Mouse (Mus musculus) forebrain, embryonic 14.5 days (tissue): ENCODE results near the gene Nrxn3. TPM values are rescaled to one million over a fixed set of nuclear protein-coding genes. Genes with fewer than 3 reads are reported as not detected.

Experiments used
- ATAC-seq: fragments of 200-750 bp; cut with Nextera tagmentation; 2 replicates; pipeline ENCODE4 v1.8.0; 2017; ENCODE audit warnings: mild to moderate bottlenecking, moderate library complexity
- DNase-seq: peaks from one replicate; pipeline ENCODE4 v3.0.0-alpha.2; 2015; ENCODE audit warnings: low spot score
- H3K27ac ChIP-seq: fragments of 300-500 bp; sonication (generic); 2 replicates; pipeline ENCODE4 v1.5.1; 2014; ENCODE audit warnings: low read depth, mild to moderate bottlenecking, control low read depth, low read length, moderate library complexity
- H3K27me3 ChIP-seq: fragments of 300-500 bp; sonication (generic); replicated peaks from 2 replicates; pipeline ENCODE4 v1.6.1; 2014; ENCODE audit warnings: low read length, control low read depth, mixed read lengths; ENCODE audit not compliant: control insufficient read depth, insufficient read depth
- H3K36me3 ChIP-seq: fragments of 300-500 bp; sonication (generic); 2 replicates; pipeline ENCODE4 v1.6.1; 2014; ENCODE audit warnings: low read length, control low read depth; ENCODE audit not compliant: control insufficient read depth, insufficient read depth
- H3K4me1 ChIP-seq: fragments of 300-500 bp; sonication (generic); 2 replicates; pipeline ENCODE4 v1.6.1; 2014; ENCODE audit warnings: antibody characterized with exemption, low read length, control low read depth; ENCODE audit not compliant: control insufficient read depth, insufficient read depth
- H3K4me2 ChIP-seq: fragments of 300-500 bp; sonication (generic); 2 replicates; pipeline ENCODE4 v1.6.1; 2014; ENCODE audit warnings: mild to moderate bottlenecking, control low read depth, low read length
- H3K4me3 ChIP-seq: fragments of 300-500 bp; sonication (generic); 2 replicates; pipeline ENCODE4 v1.5.1; 2014; ENCODE audit warnings: low read depth, low read length, control low read depth
- H3K9ac ChIP-seq: fragments of 300-500 bp; sonication (generic); 2 replicates; pipeline ENCODE4 v1.6.1; 2014; ENCODE audit warnings: mild to moderate bottlenecking, low read length, control low read depth, moderate library complexity
- H3K9me3 ChIP-seq: fragments of 300-500 bp; sonication (generic); replicated peaks from 2 replicates; pipeline ENCODE4 v1.6.1; 2016; ENCODE audit warnings: low read length, control low read depth, mixed read lengths; ENCODE audit not compliant: control insufficient read depth
- WGBS: fragments of 180-500 bp; shearing (Covaris S2); extraction: QIAGEN DNeasy Blood & Tissue Kit; methylation state at CpG from one replicate; pipeline ENCODE4 v1.1.7; 2014; 5-methylcytosine and 5-hydroxymethylcytosine counted together
- polyA plus RNA-seq: library from polyadenylated mRNA; unstranded; fragments of >200 nt; fragmentation: Nextera tagmentation; extraction: Ambion mirVana; gene quantifications from 2 replicates; pipeline ENCODE4 v1.2.1, GENCODE M21; 2014

The Nrxn3 gene
- polyA plus RNA-seq, 1 experiment from 2014 or later = 39.6 TPM

- Histone ChIP-seq H3K27ac (peak overlapping the region; percentile 67; the same call in 1 of the 2 replicates), H3K9me3 (no peaks in the 10 kb centered on the region), H3K36me3 (no peaks in the 10 kb centered on the region), H3K4me3 (no peak overlapping the region), H3K9ac (no peak overlapping the region), H3K4me2 (no peak overlapping the region), H3K27me3 (no peaks in the 10 kb centered on the region), H3K4me1 (no peaks in the 10 kb centered on the region)
- ATAC-seq (no peak), DNase-seq (no peak)
- 85% methylated on average over 2 of the region's 2 CpGs for WGBS
Measured at GRCm38 (mm10) chr12:89377687-89378086, 655.0 kb downstream of the Nrxn3 start.

GRCm38 (mm10) chr12:89383254-89383653 lies 660.6 kb downstream of the Nrxn3 start:
- no peak overlapping the region for H3K4me2 ChIP-seq
- ATAC-seq = peak; percentile 62; the same call in 1 of the 2 replicates
- DNase-seq = peak; percentile 79

DNA sequence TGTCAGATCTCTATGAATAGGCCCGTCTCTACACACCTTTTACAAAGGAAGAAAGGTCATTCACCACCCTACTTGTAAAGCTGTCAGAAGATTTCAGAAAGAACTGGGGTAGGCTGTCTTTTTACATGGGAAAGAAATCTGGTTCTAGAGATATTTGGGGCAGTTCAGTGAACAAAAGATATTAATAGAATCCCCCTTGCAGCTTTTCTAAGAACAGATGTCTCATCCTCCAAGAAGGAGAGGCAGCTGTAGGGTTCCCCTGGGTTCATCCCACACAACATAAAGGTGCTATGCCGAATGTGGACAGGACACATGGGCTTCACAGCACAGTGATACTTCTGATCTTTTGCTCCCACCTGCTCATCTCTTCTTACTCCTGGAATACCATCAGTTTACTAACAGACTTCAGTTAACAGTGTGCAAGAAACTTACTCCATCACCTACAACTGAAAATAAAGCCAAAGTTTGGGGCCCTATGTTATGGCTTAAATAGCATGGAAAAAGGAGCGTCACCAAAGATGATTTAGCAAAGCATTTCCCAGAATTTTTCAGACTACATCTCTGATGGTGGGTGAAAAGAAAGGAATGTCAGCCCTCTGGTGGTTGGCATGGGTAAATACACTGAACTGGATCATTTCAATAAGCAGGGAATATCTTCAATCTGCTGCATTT lies 672.6 kb downstream of the Nrxn3 start:
- DNase-seq = peak; percentile 68
- ATAC-seq = 0 out of 2 replicates have a peak, but pooled peaks have one; percentile 50
- Histone ChIP-seq H3K4me3 (no peak overlapping the region), H3K27ac (no peak overlapping the region), H3K9ac (no peak overlapping the region), H3K36me3 (no peaks in the 10 kb centered on the region), H3K4me1 (no peaks in the 10 kb centered on the region), H3K9me3 (no peaks in the 10 kb centered on the region), H3K27me3 (no peaks in the 10 kb centered on the region), H3K4me2 (no peak overlapping the region)
- 62% methylated on average over 3 of the region's 3 CpGs for WGBS

More at GRCm38 (mm10) chr12:89383254-89383653, 660.6 kb downstream of the Nrxn3 start:
- H3K4me1 ChIP-seq = no peaks in the 10 kb centered on the region
- H3K9me3 ChIP-seq = no peaks in the 10 kb centered on the region
- H3K9ac ChIP-seq = no peak overlapping the region
- H3K27me3 ChIP-seq = no peaks in the 10 kb centered on the region
- H3K36me3 ChIP-seq = no peaks in the 10 kb centered on the region
- H3K27ac ChIP-seq = no peak overlapping the region
- H3K4me3 ChIP-seq = no peak overlapping the region
- WGBS = 12% methylated on average over 3 of the region's 3 CpGs

DNA sequence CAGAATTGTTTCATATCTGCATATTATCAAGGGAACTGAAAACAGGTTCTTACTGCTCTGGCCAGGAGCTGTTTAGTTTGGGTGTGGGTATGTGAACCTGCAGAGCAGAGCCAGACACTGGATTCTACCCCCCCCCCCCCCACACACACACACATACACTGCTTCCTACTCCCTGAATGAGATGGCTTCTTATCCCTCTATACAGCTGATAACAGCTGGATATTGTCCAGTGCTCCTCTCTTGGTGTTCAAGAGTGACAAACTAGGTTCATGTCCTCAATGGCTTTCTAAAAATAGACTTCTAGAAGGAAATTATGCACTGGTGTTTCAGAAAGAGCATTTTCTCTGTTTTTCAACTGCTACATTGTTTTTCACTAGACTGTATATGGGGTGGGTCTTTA lies 713.8 kb downstream of the Nrxn3 start:
- H3K27ac ChIP-seq = no peak overlapping the region
- no peak for DNase-seq

DNA sequence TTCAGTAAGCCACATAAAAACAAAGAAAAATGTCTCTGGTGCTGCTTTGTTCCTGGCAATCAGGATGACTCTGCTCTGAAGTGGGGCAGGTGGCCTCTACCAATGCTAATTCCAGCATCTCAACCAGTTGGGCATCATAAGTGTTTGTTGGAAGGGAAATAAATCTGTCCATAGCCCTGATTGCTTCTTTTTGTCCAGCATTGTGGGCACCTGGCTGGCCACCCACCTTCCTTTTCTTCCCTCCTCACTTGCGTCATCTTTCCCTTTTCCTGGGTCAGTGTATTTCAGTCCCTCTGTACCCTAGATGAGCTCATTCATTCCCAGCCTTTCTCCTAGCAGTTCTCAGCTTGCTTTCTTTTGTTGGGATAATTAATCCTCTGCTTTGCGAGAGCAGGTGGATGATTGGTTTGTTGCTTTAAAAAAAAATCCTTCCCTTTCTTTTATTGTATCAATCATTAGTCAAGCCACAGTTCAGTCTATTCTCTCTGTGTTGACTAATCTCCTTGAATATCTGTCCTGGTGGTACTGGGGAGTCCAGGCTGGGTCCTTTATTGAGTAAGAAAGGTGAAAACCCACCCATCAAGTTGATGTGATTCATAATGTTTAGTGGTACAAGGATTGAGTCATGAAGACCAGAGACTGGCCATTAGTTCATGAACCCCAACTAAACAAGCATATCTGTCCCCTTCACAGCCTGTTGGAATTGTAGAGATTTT lies 719.8 kb downstream of the Nrxn3 start:
- Histone ChIP-seq H3K9ac (no peak overlapping the region), H3K27me3 (no peaks in the 10 kb centered on the region), H3K4me1 (no peaks in the 10 kb centered on the region), H3K27ac (0 out of 2 replicates have a peak overlapping the region, but pooled peaks have one; percentile 6), H3K9me3 (no peaks in the 10 kb centered on the region), H3K36me3 (no peaks in the 10 kb centered on the region), H3K4me3 (no peak overlapping the region), H3K4me2 (no peak overlapping the region)
- ATAC-seq (peak; percentile 91), DNase-seq (peak; percentile 49)
- WGBS = 5% methylated on average over 2 of the region's 2 CpGs

More for the DNA sequence above, 713.8 kb downstream of the Nrxn3 start:
- ATAC-seq = no peak
- H3K27me3 ChIP-seq = no peaks in the 10 kb centered on the region
- no peaks in the 10 kb centered on the region for H3K36me3 ChIP-seq
- H3K4me3 ChIP-seq = no peak overlapping the region
- no peaks in the 10 kb centered on the region for H3K4me1 ChIP-seq
- H3K4me2 ChIP-seq = no peak overlapping the region
- H3K9ac ChIP-seq = no peak overlapping the region
- H3K9me3 ChIP-seq = no peaks in the 10 kb centered on the region

GRCm38 (mm10) chr12:89450667-89451298 lies 728.1 kb downstream of the Nrxn3 start:
- peak; percentile 80 for ATAC-seq
- no peaks in the 10 kb centered on the region for H3K4me1 ChIP-seq
- H3K9me3 ChIP-seq = no peaks in the 10 kb centered on the region
- no peak overlapping the region for H3K27ac ChIP-seq
- no peak overlapping the region for H3K4me3 ChIP-seq
- no peaks in the 10 kb centered on the region for H3K36me3 ChIP-seq
- H3K9ac ChIP-seq = no peak overlapping the region
- WGBS = 0% methylated on average over 2 of the region's 2 CpGs
- DNase-seq = peak; percentile 83
- H3K27me3 ChIP-seq = no peaks in the 10 kb centered on the region
- no peak overlapping the region for H3K4me2 ChIP-seq

- Histone ChIP-seq H3K36me3 (no peaks in the 10 kb centered on the region), H3K4me2 (no peak overlapping the region), H3K27ac (no peak overlapping the region), H3K9ac (no peak overlapping the region), H3K4me3 (no peak overlapping the region), H3K27me3 (no peaks in the 10 kb centered on the region), H3K9me3 (no peaks in the 10 kb centered on the region), H3K4me1 (no peaks in the 10 kb centered on the region)
- 86% methylated on average over 2 of the region's 2 CpGs for WGBS
- no peak for ATAC-seq
- no peak for DNase-seq
Measured at GRCm38 (mm10) chr12:89470226-89470625, 747.5 kb downstream of the Nrxn3 start.

DNA sequence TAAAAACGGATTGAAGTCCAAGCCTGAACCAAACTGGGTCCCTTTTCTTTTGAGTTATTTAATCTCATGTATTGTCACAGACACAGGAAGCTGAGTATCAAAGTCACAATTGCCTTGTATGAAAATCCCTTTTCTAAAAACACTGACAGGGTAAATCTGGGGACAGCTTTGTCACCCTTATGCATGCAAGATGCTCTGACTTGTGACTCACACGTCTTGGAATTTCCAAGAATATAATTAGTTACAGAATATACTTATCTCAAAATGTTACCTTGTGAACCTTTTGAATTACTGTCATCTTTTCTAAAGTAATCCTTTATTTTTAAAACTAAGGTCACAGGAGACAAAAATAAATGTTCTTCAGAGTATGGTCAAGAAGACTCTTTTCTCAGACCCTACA lies 748.6 kb downstream of the Nrxn3 start:
- H3K27me3 ChIP-seq = no peaks in the 10 kb centered on the region
- H3K9me3 ChIP-seq = no peaks in the 10 kb centered on the region
- ATAC-seq (no peak), DNase-seq (no peak)
- H3K4me2 ChIP-seq = no peak overlapping the region
- H3K27ac ChIP-seq = no peak overlapping the region
- H3K4me1 ChIP-seq = no peaks in the 10 kb centered on the region
- no peak overlapping the region for H3K4me3 ChIP-seq
- no peaks in the 10 kb centered on the region for H3K36me3 ChIP-seq
- H3K9ac ChIP-seq = no peak overlapping the region
- 46% methylated on average over 2 of the region's 2 CpGs for WGBS

DNA sequence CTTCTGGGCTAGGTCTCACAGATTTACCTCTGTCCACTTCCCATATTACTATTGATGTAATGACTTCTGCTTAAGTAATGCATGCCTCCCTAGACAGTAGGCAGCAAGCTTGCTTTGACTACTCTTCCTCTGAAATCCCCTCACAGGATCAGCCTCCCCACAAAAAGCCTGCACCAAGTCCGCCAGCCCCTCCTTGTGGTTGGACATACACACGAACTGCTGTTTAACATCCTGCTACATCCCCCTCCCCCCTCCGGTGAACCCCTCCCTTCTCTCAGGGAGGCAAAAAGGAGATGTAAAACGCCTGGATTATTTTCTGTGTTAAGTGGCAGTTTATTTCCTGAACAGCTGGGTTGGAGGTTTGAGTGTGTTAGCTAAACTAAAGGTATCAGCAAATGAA lies 749.2 kb downstream of the Nrxn3 start:
- Histone ChIP-seq H3K4me3 (no peak overlapping the region), H3K4me1 (no peaks in the 10 kb centered on the region), H3K27me3 (no peaks in the 10 kb centered on the region), H3K9ac (no peak overlapping the region), H3K4me2 (no peak overlapping the region), H3K9me3 (no peaks in the 10 kb centered on the region), H3K36me3 (no peaks in the 10 kb centered on the region), H3K27ac (no peak overlapping the region)
- DNase-seq = no peak
- 34% methylated on average over 4 of the region's 4 CpGs for WGBS
- ATAC-seq = no peak
